Mouse (Mus musculus) monocyte, adult 5-6 weeks (primary cell): Measurements from ENCODE around the gene Phldb3. TPM values are rescaled to one million over a fixed set of nuclear protein-coding genes. Genes with fewer than 3 reads are reported as not detected.

Experiments used
- ATAC-seq: fragments of 153-309, 156-312 bp; replicated peaks from 2 replicates; pipeline ENCODE4 v1.8.0; 2017; ENCODE audit warnings: mild to moderate bottlenecking; ENCODE audit not compliant: low TSS enrichment, insufficient number of reproducible peaks, severe bottlenecking, poor library complexity, low FRiP score
- total RNA-seq: library from RNA; stranded (forward); fragments of 200-1000, 200-491, 200-594 nt; gene quantifications from 3 replicates; pipeline ENCODE4 v1.2.3, GENCODE M21; 2017

Gene Phldb3
- total RNA-seq, 1 experiment from 2014 or later, result 10.6 TPM

DNA sequence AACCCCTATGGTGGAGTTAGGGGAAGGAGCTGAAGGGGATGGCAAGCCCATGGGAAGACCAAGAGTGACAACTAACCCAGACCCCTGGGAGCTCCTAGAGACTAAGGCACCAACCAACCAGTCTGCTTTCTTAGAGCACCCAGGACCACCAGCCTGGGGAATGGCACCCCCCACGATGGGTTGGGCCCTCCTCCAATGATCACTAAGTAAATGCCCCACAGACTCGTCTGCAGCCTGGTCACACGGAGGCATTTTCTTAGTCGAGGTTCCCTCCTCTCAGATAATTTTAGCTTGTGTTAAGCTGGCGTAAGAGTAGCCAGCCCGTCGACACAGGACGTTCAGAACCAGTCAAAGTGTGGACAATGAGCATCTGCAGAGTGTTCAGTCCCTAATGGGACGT is 54.4 kb downstream of the Phldb3 start:
- no peak for ATAC-seq

GRCm38 (mm10) chr7:24671944-24672439 is 61.4 kb downstream of the Phldb3 start:
- ATAC-seq, result no peak

DNA sequence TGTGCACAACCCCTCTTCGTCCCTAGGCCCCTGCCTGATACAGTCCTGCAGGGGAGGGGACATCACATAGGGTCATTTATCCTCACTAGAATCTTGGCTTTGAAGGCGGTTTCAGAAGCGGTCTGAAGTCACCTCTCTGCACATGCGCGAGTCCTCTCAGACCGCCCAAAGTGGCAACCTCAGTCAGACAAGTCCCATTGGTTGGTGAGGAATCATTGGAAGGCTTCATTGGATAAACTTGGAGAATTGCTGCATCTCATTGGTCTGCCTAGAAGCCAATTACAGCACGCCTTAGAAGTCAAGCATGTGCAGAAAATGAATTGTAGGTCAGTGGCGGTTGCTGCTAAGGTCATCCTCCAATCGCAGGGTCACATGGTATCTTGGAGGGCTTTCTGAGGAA is 66.0 kb downstream of the Phldb3 start, which contains the start of gene Tex101:
Tex101 (minus strand) TSS at position 101 of the 400 bp plus-strand sequence.
- ATAC-seq, result no peak

Other genes starting within 250 kb of the Phldb3 start
- gene Kcnn4, start 240.5 kb upstream of the Phldb3 start, total RNA-seq, result 10.3 to 11.8 TPM (median 11.5 TPM) in 3 replicates
- gene Smg9, start 211.1 kb upstream of the Phldb3 start, total RNA-seq, result 20.1 to 30.8 TPM (median 22.6 TPM) in 3 replicates
- gene Irgc1, start 158.5 kb upstream of the Phldb3 start, total RNA-seq, result 1.7 TPM in 1 of 3 replicates, not detected in the others
- 286 to 300 TPM (median 297 TPM) in 3 replicates for gene Plaur, start 148.3 kb upstream of the Phldb3 start, total RNA-seq
- gene Cadm4, start 128.7 kb upstream of the Phldb3 start, total RNA-seq, result not detected in 3 replicates
- gene Zfp428, start 103.8 kb upstream of the Phldb3 start, total RNA-seq, result 0.95 TPM in 1 of 3 replicates, not detected in the others
- 1.1 TPM in 1 of 3 replicates, not detected in the others for gene AC161166.1, start 98.3 kb upstream of the Phldb3 start, total RNA-seq
- gene Irgq, start 80.1 kb upstream of the Phldb3 start, total RNA-seq, result 2.5 to 6.9 TPM (median 2.9 TPM) in 3 replicates
- gene Pinlyp, start 64.6 kb upstream of the Phldb3 start, total RNA-seq, result not detected in 3 replicates
- 18.0 to 42.4 TPM (median 29.6 TPM) in 3 replicates for gene Xrcc1, start 64.5 kb upstream of the Phldb3 start, total RNA-seq
- 4.8 to 9.7 TPM (median 7.9 TPM) in 3 replicates for gene Ethe1, start 23.2 kb upstream of the Phldb3 start, total RNA-seq
- gene Zfp575, start 23.1 kb upstream of the Phldb3 start, total RNA-seq, result not detected in 3 replicates
- not detected in 3 replicates for gene Lypd3, start 25.8 kb downstream of the Phldb3 start, total RNA-seq
- gene Tex101, start 65.9 kb downstream of the Phldb3 start, total RNA-seq, result not detected in 3 replicates
- not detected in 3 replicates for gene BC049730, start 98.5 kb downstream of the Phldb3 start, total RNA-seq
- gene Gm4763, start 116.1 kb downstream of the Phldb3 start, total RNA-seq, result not detected in 3 replicates
- gene Cd177, start 149.5 kb downstream of the Phldb3 start, total RNA-seq, result 1.9 to 6.7 TPM (median 5.2 TPM) in 3 replicates
- not detected in 3 replicates for gene Ceacam10, start 166.4 kb downstream of the Phldb3 start, total RNA-seq